Mouse (Mus musculus) forebrain, postnatal 0 days (tissue): ENCODE measurements at regions not wholly inside any gene's neighbourhood (a gene's known extent, or its start where the extent isn't known, plus 50 kb on each side); places are given as distances from the start of the nearest gene placed in this dataset.

Experiments used
- ATAC-seq: fragments of 200-750 bp; cut with Nextera tagmentation; 2 replicates; pipeline ENCODE4 v1.8.0; 2017; ENCODE audit warnings: mild to moderate bottlenecking, moderate library complexity
- DNase-seq: peaks from one replicate; pipeline ENCODE4 v3.0.0-alpha.2; 2015
- H3K27ac ChIP-seq: fragments of 300-500 bp; sonication (generic); 2 replicates; pipeline ENCODE4 v1.5.1; 2014; ENCODE audit warnings: low read depth, mild to moderate bottlenecking, antibody characterized with exemption, low read length, moderate library complexity, mixed read lengths
- H3K27me3 ChIP-seq: fragments of 300-500 bp; sonication (generic); 2 replicates; pipeline ENCODE4 v1.6.1; 2014; ENCODE audit warnings: mild to moderate bottlenecking, low read length, mixed read lengths; ENCODE audit not compliant: insufficient read depth
- H3K36me3 ChIP-seq: fragments of 300-500 bp; sonication (generic); 2 replicates; pipeline ENCODE4 v1.6.1; 2014; ENCODE audit warnings: mild to moderate bottlenecking, moderate library complexity; ENCODE audit not compliant: insufficient read depth
- H3K4me1 ChIP-seq: fragments of 300-500 bp; sonication (generic); 2 replicates; pipeline ENCODE4 v1.6.1; 2014; ENCODE audit warnings: antibody characterized with exemption; ENCODE audit not compliant: insufficient read depth
- H3K4me2 ChIP-seq: fragments of 300-500 bp; sonication (generic); 2 replicates; pipeline ENCODE4 v1.6.1; 2014; ENCODE audit warnings: low read depth, mild to moderate bottlenecking, moderate library complexity
- H3K4me3 ChIP-seq: fragments of 300-500 bp; sonication (generic); 2 replicates; pipeline ENCODE4 v1.5.1; 2014; ENCODE audit warnings: low read depth, low read length, mixed read lengths
- H3K9ac ChIP-seq: fragments of 300-500 bp; sonication (generic); 2 replicates; pipeline ENCODE4 v1.6.1; 2014; ENCODE audit warnings: mild to moderate bottlenecking
- H3K9me3 ChIP-seq: fragments of 300-500 bp; sonication (generic); 2 replicates; pipeline ENCODE4 v1.6.1; 2016; ENCODE audit warnings: low read length
- CTCF ChIP-seq: sonication (generic); IDR thresholded peaks from 2 replicates; pipeline ENCODE4 v1.5.1; 2016; ENCODE audit warnings: antibody characterized with exemption, control low read depth, low read depth
- WGBS: fragments of 180-500 bp; shearing (Covaris S2); extraction: QIAGEN DNeasy Blood & Tissue Kit; methylation state at CpG from one replicate; pipeline ENCODE4 v1.1.7; 2014; 5-methylcytosine and 5-hydroxymethylcytosine counted together

DNA sequence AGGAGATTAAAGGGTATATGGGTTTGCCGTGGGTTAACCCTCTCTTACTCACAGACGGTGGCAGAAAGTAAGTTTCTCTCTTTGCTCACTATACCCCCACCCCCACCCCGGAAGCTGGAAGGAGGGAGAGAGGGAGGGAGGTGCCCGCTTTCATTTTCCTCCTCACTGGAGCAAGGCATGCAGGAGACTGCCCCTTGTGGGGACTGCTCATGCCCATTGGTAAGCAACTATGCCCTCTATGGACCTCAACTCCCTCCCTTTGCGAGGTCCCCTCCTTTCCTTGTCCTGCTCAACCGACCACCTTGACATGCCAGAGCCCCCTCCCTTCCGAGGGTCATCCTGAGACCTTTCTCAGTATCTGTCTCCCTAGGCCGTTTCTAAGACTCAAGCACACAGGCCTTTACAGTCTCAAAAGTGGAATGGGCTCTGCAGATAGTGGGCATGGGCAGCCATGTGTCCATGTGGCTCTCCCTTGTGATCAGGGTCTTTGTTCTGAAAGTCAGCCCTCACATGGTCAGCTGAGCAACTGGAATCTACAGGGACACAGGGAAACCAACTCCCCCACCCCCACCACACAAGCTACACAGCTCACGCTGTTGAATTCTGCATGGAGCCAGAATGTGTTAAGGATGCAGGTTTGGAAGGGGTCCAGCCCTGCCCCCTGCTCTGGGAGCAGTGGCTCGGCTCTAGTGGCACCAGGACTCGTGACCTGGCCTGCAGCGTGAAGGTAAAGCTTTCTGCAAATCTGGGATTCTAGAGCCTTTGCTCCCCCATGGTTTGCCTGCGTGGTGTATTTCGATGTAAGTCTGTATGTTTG lies 116.8 kb upstream of the A530016L24Rik start:
- Histone ChIP-seq H3K27me3 (no peaks in the 10 kb centered on the region), H3K4me3 (no peak overlapping the region), H3K27ac (no peak overlapping the region), H3K36me3 (no peaks in the 10 kb centered on the region), H3K9me3 (no peaks in the 10 kb centered on the region), H3K9ac (no peak overlapping the region), H3K4me1 (no peaks in the 10 kb centered on the region), H3K4me2 (no peak overlapping the region)
- WGBS: 74% methylated on average over 14 of the region's 14 CpGs
- DNase-seq (no peak), ATAC-seq (no peak)
- peak; percentile 13; the same call in 1 of the 2 replicates for TF ChIP-seq CTCF

DNA sequence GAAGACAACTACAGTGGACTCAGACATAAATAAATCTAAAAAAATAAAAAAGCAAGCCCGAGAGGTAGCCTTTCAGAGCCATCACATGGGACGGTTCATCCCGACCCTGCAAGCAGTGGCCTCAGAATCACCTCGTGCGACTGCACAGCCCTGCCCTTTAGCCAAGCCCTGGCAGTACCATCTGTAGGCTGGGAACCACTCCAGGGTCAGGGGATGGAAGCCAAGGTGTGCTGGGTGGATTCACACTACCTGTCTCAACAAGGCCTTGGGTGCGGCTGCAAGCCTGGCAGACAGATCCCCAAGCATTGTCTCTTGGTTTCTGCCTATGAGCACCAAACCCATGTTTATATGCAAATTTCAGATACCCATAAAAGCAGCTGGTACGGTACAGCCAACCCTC lies 115.3 kb upstream of the A530016L24Rik start:
- no peak for TF ChIP-seq CTCF
- no peak for DNase-seq
- ATAC-seq: no peak
- Histone ChIP-seq H3K27me3 (no peaks in the 10 kb centered on the region), H3K4me2 (no peak overlapping the region), H3K36me3 (no peaks in the 10 kb centered on the region), H3K9ac (no peak overlapping the region), H3K4me1 (no peaks in the 10 kb centered on the region), H3K9me3 (no peaks in the 10 kb centered on the region), H3K27ac (no peak overlapping the region), H3K4me3 (no peak overlapping the region)
- 86% methylated on average over 7 of the region's 7 CpGs for WGBS

DNA sequence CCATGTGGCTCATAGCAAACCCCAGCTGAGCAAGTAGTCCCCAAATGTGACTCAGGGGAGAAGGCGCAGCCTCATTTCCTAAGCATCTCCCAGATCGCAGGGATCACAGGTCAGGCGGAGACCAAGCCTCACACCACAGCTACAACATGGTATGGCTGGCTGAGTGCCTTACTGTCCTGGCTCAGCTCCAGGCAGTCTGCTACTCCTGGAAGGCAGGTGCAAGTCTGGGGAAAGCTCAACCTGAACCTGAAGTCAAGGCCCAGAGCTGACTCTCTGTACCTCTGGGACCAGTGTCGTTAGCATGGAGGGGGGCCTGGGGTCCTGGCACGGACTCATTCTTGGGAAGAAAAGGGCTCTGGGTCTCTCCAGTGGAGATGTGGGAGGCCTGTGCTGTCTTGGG lies 113.0 kb upstream of the A530016L24Rik start:
- no peak for TF ChIP-seq CTCF
- H3K36me3 ChIP-seq: no peaks in the 10 kb centered on the region
- no peak overlapping the region for H3K4me2 ChIP-seq
- H3K27ac ChIP-seq: no peak overlapping the region
- no peak overlapping the region for H3K9ac ChIP-seq
- ATAC-seq (no peak), DNase-seq (no peak)
- no peaks in the 10 kb centered on the region for H3K4me1 ChIP-seq
- H3K9me3 ChIP-seq: no peaks in the 10 kb centered on the region
- no peak overlapping the region for H3K4me3 ChIP-seq
- WGBS: 72% methylated on average over 5 of the region's 5 CpGs
- H3K27me3 ChIP-seq: no peaks in the 10 kb centered on the region

DNA sequence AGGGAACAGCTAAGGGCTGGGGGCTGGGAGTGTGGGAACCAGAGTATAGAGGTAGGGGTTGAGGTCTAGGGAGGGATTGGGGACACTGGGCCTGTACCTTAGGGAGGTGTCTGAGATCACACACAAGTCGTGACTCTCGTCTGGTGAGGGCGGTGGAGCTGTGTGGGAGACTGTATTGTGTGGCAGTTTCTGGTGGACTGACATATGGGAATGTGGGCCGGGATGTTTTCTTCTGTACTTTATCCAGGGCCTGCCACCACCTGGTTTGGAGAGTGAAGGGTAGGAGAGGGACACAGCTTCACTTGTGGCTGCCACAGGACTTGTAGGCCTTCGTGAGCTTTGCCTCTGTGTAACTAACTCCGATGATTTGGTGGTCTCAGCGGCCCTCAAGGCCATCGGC lies 112.5 kb upstream of the A530016L24Rik start:
- H3K9ac ChIP-seq: no peak overlapping the region
- no peaks in the 10 kb centered on the region for H3K36me3 ChIP-seq
- ATAC-seq (no peak), DNase-seq (no peak)
- 94% methylated on average over 8 of the region's 8 CpGs for WGBS
- no peak overlapping the region for H3K27ac ChIP-seq
- H3K27me3 ChIP-seq: no peaks in the 10 kb centered on the region
- no peaks in the 10 kb centered on the region for H3K9me3 ChIP-seq
- H3K4me3 ChIP-seq: no peak overlapping the region
- TF ChIP-seq CTCF: no peak
- H3K4me2 ChIP-seq: no peak overlapping the region
- no peaks in the 10 kb centered on the region for H3K4me1 ChIP-seq

DNA sequence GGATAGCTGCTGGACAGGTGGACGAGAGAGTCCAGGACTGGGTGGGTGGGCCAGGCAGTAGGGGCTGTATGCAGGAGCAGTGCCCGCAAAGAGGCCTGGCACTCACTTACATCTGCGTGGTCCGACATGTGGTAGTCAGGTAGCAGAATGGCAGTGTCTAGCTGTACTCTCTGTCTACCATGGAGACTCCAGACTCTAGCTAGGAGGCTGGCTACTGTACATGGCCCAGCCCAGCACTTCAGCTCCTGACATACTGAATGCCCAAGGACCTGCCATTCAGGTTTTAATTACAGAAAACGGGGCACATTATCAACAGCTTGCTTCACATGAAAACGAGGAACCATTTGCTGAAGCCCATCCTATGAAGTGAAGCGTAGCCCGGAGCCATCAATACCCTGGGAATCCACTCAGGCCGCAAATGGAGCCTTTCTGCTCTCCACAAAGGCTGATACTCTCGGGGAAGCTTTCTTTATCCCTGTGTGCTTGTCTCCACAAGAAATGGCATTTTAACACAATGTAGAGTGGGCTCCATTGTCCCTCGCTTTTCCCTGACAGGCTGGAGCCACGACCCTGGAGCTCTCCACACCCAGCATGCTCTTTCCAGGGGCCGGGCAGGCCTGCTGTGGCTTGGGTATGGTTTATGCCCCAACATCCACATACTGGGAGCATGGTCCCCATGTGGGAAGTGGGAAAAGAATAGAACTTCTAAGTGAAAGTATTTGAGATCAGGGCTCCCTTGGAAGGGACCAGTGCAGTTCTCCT lies 110.6 kb upstream of the A530016L24Rik start:
- Histone ChIP-seq H3K27me3 (no peaks in the 10 kb centered on the region), H3K4me3 (no peak overlapping the region), H3K36me3 (no peaks in the 10 kb centered on the region), H3K9ac (no peak overlapping the region), H3K9me3 (no peaks in the 10 kb centered on the region), H3K4me1 (no peaks in the 10 kb centered on the region), H3K4me2 (no peak overlapping the region), H3K27ac (no peak overlapping the region)
- ATAC-seq: no peak
- TF ChIP-seq CTCF: no peak
- WGBS: 35% methylated on average over 13 of the region's 13 CpGs
- DNase-seq: no peak

DNA sequence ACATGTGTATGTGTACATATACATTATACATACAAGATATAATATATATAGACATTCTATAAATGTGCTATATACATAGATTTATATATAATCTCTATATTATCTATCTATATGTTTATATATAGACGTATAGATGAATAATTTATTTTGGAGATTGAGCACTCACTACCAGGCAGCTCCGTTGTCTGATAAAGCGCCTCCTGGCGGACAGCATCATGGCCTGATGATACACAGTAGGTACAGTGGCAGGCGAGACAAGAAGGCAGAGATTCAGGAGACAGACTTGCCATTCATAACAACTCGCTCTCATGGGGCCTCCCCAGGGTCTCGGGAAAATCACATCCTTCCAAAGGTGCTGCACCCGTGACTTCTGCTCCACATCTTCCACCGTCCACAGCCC lies 101.4 kb upstream of the A530016L24Rik start:
- Histone ChIP-seq H3K4me3 (no peak overlapping the region), H3K27ac (no peak overlapping the region), H3K9me3 (no peaks in the 10 kb centered on the region), H3K4me1 (no peaks in the 10 kb centered on the region), H3K36me3 (no peaks in the 10 kb centered on the region), H3K27me3 (no peaks in the 10 kb centered on the region), H3K9ac (no peak overlapping the region), H3K4me2 (no peak overlapping the region)
- DNase-seq (no peak), ATAC-seq (no peak)
- WGBS: 64% methylated on average over 9 of the region's 9 CpGs
- TF ChIP-seq CTCF: no peak

DNA sequence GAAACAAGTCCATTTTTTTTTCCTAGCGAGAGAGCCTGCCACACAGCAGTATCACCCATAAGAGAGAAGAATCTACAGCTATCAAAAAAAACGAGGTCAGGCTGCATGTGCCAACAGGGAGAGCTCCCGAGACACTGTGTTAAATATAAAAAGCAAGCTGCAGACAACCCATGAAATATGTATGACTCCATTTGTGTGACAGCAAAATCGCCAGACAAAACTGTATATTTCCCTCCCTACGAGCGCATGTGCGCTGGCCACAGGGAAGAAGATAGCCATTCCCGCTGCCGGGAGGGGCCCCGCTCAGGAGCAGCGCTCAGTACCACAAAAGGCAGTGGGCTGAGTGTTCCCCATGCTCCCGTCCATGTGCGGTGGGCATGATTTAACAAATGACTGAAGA lies 93.3 kb upstream of the A530016L24Rik start:
- H3K36me3 ChIP-seq: no peaks in the 10 kb centered on the region
- no peaks in the 10 kb centered on the region for H3K4me1 ChIP-seq
- H3K9me3 ChIP-seq: no peaks in the 10 kb centered on the region
- DNase-seq: peak; percentile 50
- 0 out of 2 replicates have a peak overlapping the region, but pooled peaks have one; percentile 4 for H3K9ac ChIP-seq
- peak; percentile 62; the same call in 1 of the 2 replicates for ATAC-seq
- peak overlapping the region; percentile 1; the same call in 1 of the 2 replicates for H3K4me2 ChIP-seq
- 32% methylated on average over 13 of the region's 13 CpGs for WGBS
- no peak for TF ChIP-seq CTCF
- H3K4me3 ChIP-seq: no peak overlapping the region
- H3K27me3 ChIP-seq: no peaks in the 10 kb centered on the region
- no peak overlapping the region; the same call in 1 of the 2 replicates for H3K27ac ChIP-seq
